Mouse (Mus musculus) heart, adult 9 months (tissue): Measurements from ENCODE around the gene Cep95.
A peak's percentile ranks its signal among the peaks of the same experiment; 100 is the strongest.

Source experiments
- DNase-seq, 2 experiments: peaks; one replicate each; pipeline ENCODE4 v3.0.0; 2022; ENCODE audit warnings: low spot score in 2 of 2

Cep95 gene

GRCm38 (mm10) chr11:106814601-106815320 is 25.7 kb downstream of the Cep95 start:
- no peak for DNase-seq

DNA sequence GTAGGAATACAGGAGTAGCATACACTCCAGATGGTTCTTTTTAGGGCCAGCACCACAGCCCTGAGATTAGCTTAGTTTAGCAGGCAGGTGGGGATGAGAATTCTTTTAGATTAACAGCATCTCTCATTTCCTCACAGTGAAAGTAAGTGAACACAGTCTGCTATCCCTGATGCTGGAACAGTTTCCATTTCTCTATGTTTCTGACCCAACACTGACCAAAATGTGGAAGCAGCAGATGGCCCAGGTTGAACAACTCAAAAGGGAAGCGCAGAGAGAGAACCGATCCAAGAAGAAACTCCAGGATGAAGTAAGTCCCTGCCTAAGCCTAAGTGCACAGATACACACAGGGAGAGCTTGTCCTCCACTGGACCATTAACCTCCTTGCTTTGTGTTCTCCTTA is 26.3 kb downstream of the Cep95 start:
- DNase-seq, result no peak

GRCm38 (mm10) chr11:106815761-106816160 is 26.7 kb downstream of the Cep95 start:
- no peak for DNase-seq

DNA sequence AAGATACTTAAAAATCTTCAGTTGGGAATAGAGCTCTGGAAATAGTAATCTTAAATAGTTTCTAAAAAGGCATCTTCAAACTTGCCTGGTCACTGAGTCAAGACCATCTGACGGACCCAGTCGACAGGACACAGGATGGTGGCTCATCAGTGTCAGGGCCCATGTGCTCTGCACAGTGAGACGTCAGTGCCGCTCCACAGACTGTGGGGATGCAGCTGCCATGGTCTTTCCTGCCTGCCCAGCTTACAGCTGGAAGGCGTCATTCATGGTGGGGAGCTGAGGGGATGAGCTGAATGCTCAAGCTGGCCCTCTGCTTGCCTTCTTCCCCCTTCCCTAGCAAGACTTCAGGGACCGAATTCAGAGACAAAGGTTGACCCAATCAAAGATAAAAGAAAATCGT is 27.3 kb downstream of the Cep95 start:
- DNase-seq, result no peak

DNA sequence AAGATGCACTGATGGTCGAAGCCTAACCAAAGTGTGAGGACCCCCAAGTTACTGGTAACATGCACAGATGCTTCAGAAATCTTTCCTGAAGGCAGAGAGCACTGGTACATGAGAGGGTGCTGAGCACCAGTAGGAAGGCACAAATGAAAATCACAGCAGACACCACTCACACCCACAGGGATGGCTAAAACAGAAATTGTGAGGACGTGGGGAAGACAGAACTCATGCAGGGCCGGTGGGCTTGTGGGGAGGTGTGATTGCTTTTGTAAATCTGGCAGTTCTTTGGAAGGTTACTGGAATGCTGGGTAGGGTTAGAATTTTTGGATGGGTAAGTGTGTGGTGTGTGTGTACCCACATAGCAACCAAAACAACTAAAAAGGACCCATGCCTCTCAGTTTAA is 28.1 kb downstream of the Cep95 start:
- no peak for DNase-seq

DNA sequence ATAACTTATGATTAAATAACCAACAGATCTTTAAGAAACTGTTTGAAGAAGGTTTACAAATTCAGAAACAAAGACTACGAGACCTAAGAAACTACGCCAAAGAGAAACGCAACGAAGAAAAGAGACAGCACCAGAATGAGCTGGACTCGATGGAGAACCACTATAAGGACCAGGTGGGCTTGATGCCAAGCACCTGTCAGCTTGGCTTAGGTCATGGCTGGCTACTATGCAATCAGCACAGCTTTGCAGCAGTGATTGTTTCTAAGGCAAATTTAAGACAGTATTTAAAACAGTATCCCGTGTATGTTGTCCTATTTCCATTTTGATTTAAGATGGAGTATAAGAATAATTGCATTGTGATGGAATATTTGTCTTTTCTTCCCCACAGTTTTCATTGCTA is 28.8 kb downstream of the Cep95 start:
- no peak for DNase-seq

GRCm38 (mm10) chr11:106818341-106818740 is 29.3 kb downstream of the Cep95 start:
- DNase-seq, result no peak

GRCm38 (mm10) chr11:106819595-106819994 is 30.5 kb downstream of the Cep95 start:
- DNase-seq, result no peak

DNA sequence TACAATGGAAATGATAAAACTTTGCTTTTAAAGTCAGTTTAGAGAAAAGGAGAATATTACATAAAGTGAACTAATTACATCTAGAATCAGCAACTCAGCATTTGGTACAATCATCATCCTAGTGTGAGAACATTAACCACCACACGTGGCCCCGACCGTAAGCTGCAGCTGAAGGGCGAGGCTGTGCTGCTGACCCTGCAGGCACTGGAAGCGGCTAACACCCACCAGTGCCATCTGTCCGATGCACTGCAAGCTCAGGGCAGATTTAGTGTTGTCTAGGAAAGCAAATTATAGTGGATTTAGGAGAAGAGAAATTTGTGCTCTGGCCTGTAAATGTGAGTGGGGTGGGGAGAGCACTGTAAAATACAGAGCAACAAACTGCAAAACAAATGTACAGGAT is 31.2 kb downstream of the Cep95 start:
- no peak for DNase-seq

DNA sequence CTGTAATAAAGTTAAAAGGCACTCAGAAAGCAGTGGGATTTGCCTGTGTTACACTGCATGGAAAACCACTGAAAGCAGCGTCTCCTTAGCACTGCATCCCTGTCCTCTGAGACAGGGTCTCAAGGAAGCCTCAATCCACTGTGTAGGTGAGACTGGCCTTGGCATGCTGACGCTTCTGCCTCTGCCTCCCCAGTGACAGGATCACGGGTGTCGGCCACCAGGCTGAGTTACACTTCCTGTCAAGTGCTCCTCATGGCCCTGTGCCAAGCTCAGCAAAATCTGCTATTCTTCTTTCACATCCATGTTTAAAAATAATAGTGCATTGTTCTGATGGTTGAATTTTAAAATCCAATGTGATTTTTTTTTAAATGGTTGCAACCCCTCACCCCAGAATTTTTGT is 31.9 kb downstream of the Cep95 start:
- peak; percentile 74 to 77 for DNase-seq

DNA sequence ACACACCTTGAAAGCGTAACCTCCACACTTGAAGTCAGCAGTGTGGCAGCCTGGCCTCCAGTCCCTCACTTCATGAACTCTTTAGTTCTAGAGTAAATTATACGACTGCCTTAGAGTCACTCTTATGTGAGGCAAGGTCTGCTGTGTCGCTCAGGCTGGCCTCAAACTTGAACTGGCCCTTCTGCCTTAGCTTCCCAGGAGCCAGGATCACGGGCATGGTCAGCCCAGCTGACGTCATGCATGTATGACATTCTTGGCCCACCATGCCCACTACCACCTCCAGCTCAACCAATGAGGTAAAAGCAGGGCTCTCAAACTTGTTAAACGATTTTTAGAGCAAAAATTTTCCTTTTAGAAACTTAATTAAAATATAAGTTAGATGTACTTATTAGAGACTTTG is 32.3 kb downstream of the Cep95 start:
- DNase-seq, result no peak

- DNase-seq, result no peak
These were observed 33.4 kb downstream of the Cep95 start for GRCm38 (mm10) chr11:106822491-106822890.

GRCm38 (mm10) chr11:106822911-106823310 is 33.9 kb downstream of the Cep95 start:
- no peak for DNase-seq

DNA sequence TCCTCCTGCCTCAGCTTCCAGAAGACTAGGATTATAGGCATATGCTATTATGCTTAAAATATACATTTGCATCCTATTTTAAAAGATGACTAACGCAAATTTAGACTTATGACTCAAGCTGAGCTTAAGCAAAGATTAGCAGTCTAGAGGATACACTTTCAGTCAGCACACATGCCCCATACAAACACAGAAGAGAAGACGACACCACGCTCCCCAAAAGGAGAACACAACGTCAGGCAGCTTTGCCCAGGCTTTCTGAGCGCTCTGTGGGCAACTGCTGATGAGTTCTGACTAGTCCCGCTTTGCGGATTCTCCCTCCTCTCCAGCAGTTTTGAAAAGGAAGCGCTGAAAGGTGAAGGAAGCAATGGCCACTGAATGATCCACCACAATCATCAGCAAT is 34.7 kb downstream of the Cep95 start:
- no peak for DNase-seq

DNA sequence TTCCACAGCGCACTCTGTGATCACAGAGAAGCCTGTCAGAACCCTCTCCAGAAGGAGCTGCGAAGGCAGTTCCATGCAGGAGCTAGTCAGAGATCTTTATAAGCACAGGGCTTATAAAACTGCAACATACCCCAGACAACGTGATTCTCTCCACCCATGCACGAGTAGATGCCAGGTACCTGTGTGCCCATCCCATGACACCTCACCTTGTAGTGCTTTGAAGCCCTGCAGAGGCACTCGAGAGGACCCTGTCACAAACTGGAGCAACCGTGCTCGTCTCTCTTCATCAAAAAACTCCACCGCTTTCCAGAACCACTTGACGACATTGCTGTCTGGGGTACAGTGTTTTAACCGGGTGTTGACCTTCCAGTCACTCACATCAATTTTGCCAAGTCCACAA is 35.4 kb downstream of the Cep95 start:
- DNase-seq, result no peak

DNA sequence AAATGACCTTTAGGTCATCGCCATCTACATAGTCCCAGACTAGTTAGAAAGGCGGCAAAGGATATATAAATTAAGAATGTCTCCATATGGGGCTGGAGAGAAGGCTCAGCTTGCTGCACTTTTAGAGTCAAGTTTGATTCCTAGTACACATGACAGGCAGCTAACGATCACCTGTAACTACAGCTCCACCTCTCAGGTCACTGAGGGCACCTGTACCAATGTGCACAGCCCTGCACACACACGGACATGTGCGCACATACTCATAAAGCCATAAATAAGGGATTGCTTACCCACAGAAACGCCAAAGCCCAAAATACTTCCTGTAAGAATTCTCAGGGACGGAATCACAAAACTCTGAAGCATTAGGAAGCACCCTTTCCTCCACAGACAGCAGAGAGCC is 39.0 kb downstream of the Cep95 start:
- DNase-seq, result no peak

DNA sequence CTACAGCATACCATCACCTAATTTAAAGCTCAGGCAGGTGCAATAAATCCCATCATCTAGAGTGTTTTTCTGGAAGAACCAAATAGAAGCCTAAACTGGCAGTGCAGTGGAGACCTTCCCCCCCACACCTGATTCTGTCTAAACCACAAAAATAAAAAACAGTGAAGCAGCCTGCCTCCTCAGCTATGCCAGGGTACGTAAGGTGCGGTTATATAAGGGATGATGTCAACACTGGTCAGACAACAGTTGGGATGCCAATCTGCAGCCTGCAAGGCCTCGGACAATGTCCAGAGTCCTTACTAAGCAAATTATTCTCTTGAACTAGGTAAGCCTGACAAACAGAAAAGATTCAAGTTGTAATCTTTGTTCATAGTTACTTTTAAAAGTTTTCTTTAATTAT is 53.0 kb downstream of the Cep95 start:
- DNase-seq, result no peak

DNA sequence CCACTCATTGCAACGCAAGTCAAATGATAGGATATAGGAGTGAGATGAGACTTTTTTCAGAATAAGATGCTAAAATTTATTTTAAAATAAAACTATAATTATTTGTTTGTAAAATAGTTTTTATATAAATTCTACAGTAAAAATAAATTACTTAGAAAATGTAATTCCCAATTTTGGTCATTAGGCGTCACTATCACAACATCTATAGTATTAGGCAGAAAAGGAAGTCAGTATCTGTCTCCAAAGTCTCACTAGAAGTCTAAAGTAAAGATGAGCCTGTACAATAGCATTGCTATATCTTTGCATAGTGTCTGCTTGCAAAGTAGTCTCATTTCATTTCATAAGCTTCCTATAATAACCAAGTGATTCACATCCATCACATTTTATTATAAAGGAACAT is 62.4 kb downstream of the Cep95 start:
- no peak for DNase-seq
